Mouse (Mus musculus): ENCODE measurements at regions not wholly inside any gene's neighbourhood (a gene's known extent, or its start where the extent isn't known, plus 50 kb on each side); places are given as distances from the start of the nearest gene placed in this dataset.

- Histone ChIP-seq H3K4me3 (ENCODE audit: insufficient read depth in 1 of 2, low read depth in 1 of 2, low read length in 2 of 2, poor library complexity in 1 of 2, severe bottlenecking in 1 of 2) (no peak overlapping the region), H3K9ac (ENCODE audit: insufficient read depth, low read depth, low read length, poor library complexity, severe bottlenecking) (no peak overlapping the region), H3K27ac (ENCODE audit: insufficient read depth, low read depth, low read length, poor library complexity, severe bottlenecking) (no peak overlapping the region), H3K9me3 (ENCODE audit: control insufficient read depth, insufficient read depth, low read depth, low read length) (no peaks in the 10 kb centered on the region), H3K36me3 (ENCODE audit: control insufficient read depth, insufficient read depth, low read length, poor library complexity, severe bottlenecking) (no peaks in the 10 kb centered on the region), H3K4me1 (ENCODE audit: control insufficient read depth in 2 of 2, insufficient read depth in 2 of 2, low read length in 2 of 2, poor library complexity in 1 of 2) (no peaks in the 10 kb centered on the region)
- in situ Hi-C loops (cut with MboI; ENCODE audit: low sequenced_read_pairs in 2 of 2, unreplicated experiment in 2 of 2) = no loop called here
- TF ChIP-seq HCFC1 (IDR thresholded peaks at IDR 0.05; ENCODE audit: borderline replicate concordance, insufficient read depth, low read length) (no peak), ZC3H11A (IDR thresholded peaks at IDR 0.05; ENCODE audit: borderline replicate concordance, low read depth, low read length) (no peak), ZNF384 (IDR thresholded peaks at IDR 0.05; ENCODE audit: low read depth, low read length) (no peak), CHD2 (IDR thresholded peaks at IDR 0.05; ENCODE audit: low read depth, low read length) (no peak), MAFK (IDR thresholded peaks at IDR 0.05; ENCODE audit: insufficient read depth, low read depth, low read length) (no peak)
- peak; percentile 7 for DNase-seq (ENCODE audit: low read depth, low spot score)
Observed at GRCm38 (mm10) chr12:106674741-106675140, 664.7 kb downstream of the Vrk1 start.

DNA sequence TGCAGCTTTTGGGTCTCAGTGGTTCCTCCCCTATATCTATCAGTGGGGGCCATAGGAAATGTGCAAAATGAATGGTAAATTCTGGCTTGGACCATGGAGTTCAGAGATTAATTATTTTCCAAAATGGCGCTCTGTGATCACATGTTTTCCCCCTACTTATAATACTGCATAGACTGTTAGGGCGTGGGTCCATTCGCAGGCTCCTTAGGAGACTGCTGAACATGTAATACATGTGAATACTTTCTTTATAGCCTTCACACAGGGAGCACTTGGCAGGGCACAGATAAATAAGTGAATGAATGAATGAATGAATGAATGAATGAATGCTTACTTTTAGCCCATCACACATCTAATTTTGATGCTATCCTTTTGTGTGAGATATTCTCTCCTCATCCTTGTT, 666.1 kb downstream of the Vrk1 start:
- H3K36me3 ChIP-seq (ENCODE audit: control insufficient read depth, insufficient read depth, low read length, poor library complexity, severe bottlenecking) = no peaks in the 10 kb centered on the region
- H3K9ac ChIP-seq (ENCODE audit: insufficient read depth, low read depth, low read length, poor library complexity, severe bottlenecking) = no peak overlapping the region
- no peak overlapping the region for H3K27ac ChIP-seq (ENCODE audit: insufficient read depth, low read depth, low read length, poor library complexity, severe bottlenecking)
- no peak for DNase-seq (ENCODE audit: low read depth, low spot score)
- H3K9me3 ChIP-seq (ENCODE audit: control insufficient read depth, insufficient read depth, low read depth, low read length) = no peaks in the 10 kb centered on the region
- in situ Hi-C loops (cut with MboI; ENCODE audit: low sequenced_read_pairs in 2 of 2, unreplicated experiment in 2 of 2) = no loop called here
- TF ChIP-seq ZC3H11A (IDR thresholded peaks at IDR 0.05; ENCODE audit: borderline replicate concordance, low read depth, low read length) (no peak), HCFC1 (IDR thresholded peaks at IDR 0.05; ENCODE audit: borderline replicate concordance, insufficient read depth, low read length) (no peak), CHD2 (IDR thresholded peaks at IDR 0.05; ENCODE audit: low read depth, low read length) (no peak), ZNF384 (IDR thresholded peaks at IDR 0.05; ENCODE audit: low read depth, low read length) (no peak), MAFK (IDR thresholded peaks at IDR 0.05; ENCODE audit: insufficient read depth, low read depth, low read length) (no peak)
- H3K4me1 ChIP-seq (ENCODE audit: control insufficient read depth in 2 of 2, insufficient read depth in 2 of 2, low read length in 2 of 2, poor library complexity in 1 of 2) = no peaks in the 10 kb centered on the region
- no peak overlapping the region for H3K4me3 ChIP-seq (ENCODE audit: insufficient read depth in 1 of 2, low read depth in 1 of 2, low read length in 2 of 2, poor library complexity in 1 of 2, severe bottlenecking in 1 of 2)

DNA sequence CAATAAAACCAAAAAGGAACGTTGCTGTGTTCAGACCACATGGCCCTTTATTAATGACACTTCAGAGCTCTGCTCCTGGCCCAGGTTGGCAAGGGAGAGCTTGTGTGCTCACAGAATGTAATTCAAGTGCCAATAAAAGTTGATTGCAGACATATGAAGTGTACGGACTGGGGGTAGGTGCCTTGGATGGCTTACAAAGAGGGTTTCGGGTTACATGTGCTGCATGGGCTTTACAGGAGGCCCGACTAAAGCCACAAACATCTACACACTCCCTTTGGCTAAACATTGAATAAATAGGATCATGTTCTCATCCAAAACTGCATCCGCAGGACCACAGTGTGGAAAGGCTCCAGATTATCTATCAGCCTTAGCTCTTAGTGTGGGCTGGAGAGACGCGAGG, 666.5 kb downstream of the Vrk1 start:
- Histone ChIP-seq H3K27ac (ENCODE audit: insufficient read depth, low read depth, low read length, poor library complexity, severe bottlenecking) (no peak overlapping the region), H3K9me3 (ENCODE audit: control insufficient read depth, insufficient read depth, low read depth, low read length) (no peaks in the 10 kb centered on the region), H3K9ac (ENCODE audit: insufficient read depth, low read depth, low read length, poor library complexity, severe bottlenecking) (no peak overlapping the region), H3K4me3 (ENCODE audit: insufficient read depth in 1 of 2, low read depth in 1 of 2, low read length in 2 of 2, poor library complexity in 1 of 2, severe bottlenecking in 1 of 2) (no peak overlapping the region), H3K36me3 (ENCODE audit: control insufficient read depth, insufficient read depth, low read length, poor library complexity, severe bottlenecking) (no peaks in the 10 kb centered on the region), H3K4me1 (ENCODE audit: control insufficient read depth in 2 of 2, insufficient read depth in 2 of 2, low read length in 2 of 2, poor library complexity in 1 of 2) (no peaks in the 10 kb centered on the region)
- in situ Hi-C loops (cut with MboI; ENCODE audit: low sequenced_read_pairs in 2 of 2, unreplicated experiment in 2 of 2) = no loop called here
- no peak for TF ChIP-seq ZNF384 (IDR thresholded peaks at IDR 0.05; ENCODE audit: low read depth, low read length)
- TF ChIP-seq ZC3H11A (IDR thresholded peaks at IDR 0.05; ENCODE audit: borderline replicate concordance, low read depth, low read length) = no peak
- TF ChIP-seq CHD2 (IDR thresholded peaks at IDR 0.05; ENCODE audit: low read depth, low read length) = no peak
- TF ChIP-seq MAFK (IDR thresholded peaks at IDR 0.05; ENCODE audit: insufficient read depth, low read depth, low read length) = no peak
- no peak for TF ChIP-seq HCFC1 (IDR thresholded peaks at IDR 0.05; ENCODE audit: borderline replicate concordance, insufficient read depth, low read length)
- DNase-seq (ENCODE audit: low read depth, low spot score) = no peak

DNA sequence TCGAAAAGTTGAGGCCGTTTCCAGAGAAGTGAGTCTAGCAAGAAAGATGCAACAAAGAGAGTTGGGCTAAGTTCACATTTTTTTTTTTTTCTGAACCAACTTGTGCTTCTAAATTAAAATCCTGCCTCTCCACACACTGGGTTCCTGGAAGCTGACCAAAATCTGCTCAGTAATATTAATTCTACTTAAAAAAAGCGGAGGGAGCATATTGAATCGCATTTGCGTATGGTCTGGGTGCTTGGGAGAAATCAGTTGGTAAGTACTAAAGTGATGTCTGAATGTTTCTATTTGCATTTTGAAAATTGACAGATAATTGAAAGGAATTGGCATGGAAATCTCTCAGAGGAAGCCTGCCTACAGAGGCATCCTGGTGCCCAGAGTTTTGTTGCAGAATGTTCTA, 676.0 kb downstream of the Vrk1 start:
- no peaks in the 10 kb centered on the region for H3K9me3 ChIP-seq (ENCODE audit: control insufficient read depth, insufficient read depth, low read depth, low read length)
- H3K4me3 ChIP-seq (ENCODE audit: insufficient read depth in 1 of 2, low read depth in 1 of 2, low read length in 2 of 2, poor library complexity in 1 of 2, severe bottlenecking in 1 of 2) = no peak overlapping the region
- TF ChIP-seq HCFC1 (IDR thresholded peaks at IDR 0.05; ENCODE audit: borderline replicate concordance, insufficient read depth, low read length) (no peak), ZC3H11A (IDR thresholded peaks at IDR 0.05; ENCODE audit: borderline replicate concordance, low read depth, low read length) (no peak), CHD2 (IDR thresholded peaks at IDR 0.05; ENCODE audit: low read depth, low read length) (no peak), MAFK (IDR thresholded peaks at IDR 0.05; ENCODE audit: insufficient read depth, low read depth, low read length) (no peak), ZNF384 (IDR thresholded peaks at IDR 0.05; ENCODE audit: low read depth, low read length) (no peak)
- H3K4me1 ChIP-seq (ENCODE audit: control insufficient read depth in 2 of 2, insufficient read depth in 2 of 2, low read length in 2 of 2, poor library complexity in 1 of 2) = no peaks in the 10 kb centered on the region
- no peak overlapping the region for H3K27ac ChIP-seq (ENCODE audit: insufficient read depth, low read depth, low read length, poor library complexity, severe bottlenecking)
- no peak for DNase-seq (ENCODE audit: low read depth, low spot score)
- in situ Hi-C loops (cut with MboI; ENCODE audit: low sequenced_read_pairs in 2 of 2, unreplicated experiment in 2 of 2) = no loop called here
- no peak overlapping the region for H3K9ac ChIP-seq (ENCODE audit: insufficient read depth, low read depth, low read length, poor library complexity, severe bottlenecking)
- no peaks in the 10 kb centered on the region for H3K36me3 ChIP-seq (ENCODE audit: control insufficient read depth, insufficient read depth, low read length, poor library complexity, severe bottlenecking)

DNA sequence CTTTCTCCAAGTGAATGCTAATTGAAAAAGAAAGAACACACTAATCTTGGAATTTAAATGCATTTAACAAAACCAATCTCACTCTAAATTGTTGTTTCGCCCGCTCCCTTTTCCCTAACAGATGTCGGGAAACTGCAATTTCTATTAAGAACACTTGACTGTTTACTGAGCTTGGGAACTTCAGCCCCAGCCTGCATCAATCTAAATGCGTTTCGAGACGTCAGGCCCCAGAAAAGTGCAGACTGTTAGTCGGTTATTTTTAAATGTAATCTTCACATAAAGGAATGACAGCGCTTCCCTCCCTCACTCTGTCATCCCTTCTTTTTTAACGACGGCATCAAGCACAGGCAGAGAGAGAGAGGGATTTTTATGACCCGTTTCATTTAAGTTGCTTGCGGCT, 677.7 kb downstream of the Vrk1 start:
- Histone ChIP-seq H3K4me1 (ENCODE audit: control insufficient read depth in 2 of 2, insufficient read depth in 2 of 2, low read length in 2 of 2, poor library complexity in 1 of 2) (no peaks in the 10 kb centered on the region), H3K4me3 (ENCODE audit: insufficient read depth in 1 of 2, low read depth in 1 of 2, low read length in 2 of 2, poor library complexity in 1 of 2, severe bottlenecking in 1 of 2) (no peak overlapping the region), H3K36me3 (ENCODE audit: control insufficient read depth, insufficient read depth, low read length, poor library complexity, severe bottlenecking) (no peaks in the 10 kb centered on the region), H3K27ac (ENCODE audit: insufficient read depth, low read depth, low read length, poor library complexity, severe bottlenecking) (no peak overlapping the region), H3K9me3 (ENCODE audit: control insufficient read depth, insufficient read depth, low read depth, low read length) (no peaks in the 10 kb centered on the region), H3K9ac (ENCODE audit: insufficient read depth, low read depth, low read length, poor library complexity, severe bottlenecking) (no peak overlapping the region)
- in situ Hi-C loops (cut with MboI; ENCODE audit: low sequenced_read_pairs in 2 of 2, unreplicated experiment in 2 of 2) = no loop called here
- DNase-seq (ENCODE audit: low read depth, low spot score) = no peak
- TF ChIP-seq ZC3H11A (IDR thresholded peaks at IDR 0.05; ENCODE audit: borderline replicate concordance, low read depth, low read length) (no peak), HCFC1 (IDR thresholded peaks at IDR 0.05; ENCODE audit: borderline replicate concordance, insufficient read depth, low read length) (no peak), CHD2 (IDR thresholded peaks at IDR 0.05; ENCODE audit: low read depth, low read length) (no peak), MAFK (IDR thresholded peaks at IDR 0.05; ENCODE audit: insufficient read depth, low read depth, low read length) (no peak), ZNF384 (IDR thresholded peaks at IDR 0.05; ENCODE audit: low read depth, low read length) (no peak)

Data from ES-E14 (cell line).